Mouse (Mus musculus) embryo, embryonic 11.5 days (tissue): Measurements from ENCODE around the gene Rwdd3.

Experiments
- DNase-seq: peaks from one replicate; pipeline ENCODE4 v3.0.0-alpha.2; 2012; ENCODE audit warnings: low read depth, low spot score

Rwdd3 gene

DNA sequence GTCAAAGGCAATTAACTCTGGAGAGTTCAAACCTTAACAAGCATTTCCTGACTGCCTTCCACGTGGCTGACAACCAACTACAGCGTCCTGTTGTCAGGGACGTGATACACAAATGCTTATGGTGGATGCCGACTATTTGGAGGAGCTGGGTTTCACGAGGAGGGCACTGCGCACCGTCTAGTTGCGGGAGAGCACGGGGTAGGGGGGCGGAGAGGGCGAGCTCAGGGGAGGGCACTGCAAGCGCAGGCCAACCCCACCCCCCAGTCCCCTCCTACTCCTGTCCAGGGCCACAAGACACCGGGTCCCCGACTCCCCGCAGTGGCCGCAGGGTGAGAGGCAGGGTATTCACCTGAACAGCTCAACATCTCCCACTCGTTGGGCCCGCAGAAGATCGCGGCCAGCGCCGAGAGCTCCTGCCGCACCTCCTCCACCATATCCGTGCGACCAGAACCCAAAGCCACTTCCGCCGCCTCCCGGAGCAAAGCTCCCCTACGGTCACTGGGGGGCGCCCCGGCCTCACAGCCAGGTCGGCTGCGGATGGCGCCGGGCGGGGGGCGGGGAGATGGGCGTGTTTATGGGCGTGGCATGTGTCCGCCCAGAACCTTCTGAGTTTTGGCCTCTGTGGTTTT lies at the start of gene Rwdd3:
Gene Rwdd3 (minus strand): TSS at position 453 of the 629 bp plus-strand sequence.
- DNase-seq, result peak; percentile 82

DNA sequence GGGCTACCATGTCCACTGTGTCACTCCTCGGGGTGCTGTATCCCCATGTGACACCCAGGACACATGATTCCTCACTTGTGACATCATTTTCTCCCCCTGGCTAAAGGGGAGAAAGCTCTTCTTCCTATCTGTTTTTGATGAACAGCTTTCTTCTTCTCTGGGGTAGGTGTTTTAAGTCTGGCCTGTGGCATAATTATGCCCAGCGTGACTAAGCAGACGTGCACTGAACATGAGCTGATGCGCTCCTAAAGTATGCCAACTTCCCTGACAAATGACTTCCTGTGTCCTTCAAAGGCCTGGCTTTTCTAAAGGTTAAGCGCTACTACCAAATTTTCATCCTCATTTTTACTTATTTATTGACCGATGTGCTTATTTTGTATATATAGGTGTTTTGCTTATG lies 45.5 kb upstream of the Rwdd3 start:
- no peak for DNase-seq

DNA sequence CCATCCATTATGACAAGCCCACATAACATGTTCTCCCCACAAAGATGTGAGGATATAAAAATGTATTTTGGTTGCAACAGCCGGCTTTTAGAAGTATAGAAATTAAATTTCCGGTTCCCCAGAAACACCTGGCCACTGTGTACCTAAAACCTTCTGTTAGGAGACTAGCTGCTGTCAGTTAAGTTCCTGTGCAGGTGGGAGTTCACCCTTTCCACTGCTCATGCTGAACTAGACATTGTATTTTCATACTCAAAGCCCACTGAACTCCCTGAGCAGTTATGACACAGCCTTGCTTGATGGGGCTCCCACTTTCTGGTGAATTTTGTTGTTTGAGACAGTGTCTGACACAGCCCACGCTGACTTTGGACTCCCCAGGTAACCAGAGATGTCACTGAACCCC lies 42.0 kb upstream of the Rwdd3 start:
- DNase-seq, result no peak

DNA sequence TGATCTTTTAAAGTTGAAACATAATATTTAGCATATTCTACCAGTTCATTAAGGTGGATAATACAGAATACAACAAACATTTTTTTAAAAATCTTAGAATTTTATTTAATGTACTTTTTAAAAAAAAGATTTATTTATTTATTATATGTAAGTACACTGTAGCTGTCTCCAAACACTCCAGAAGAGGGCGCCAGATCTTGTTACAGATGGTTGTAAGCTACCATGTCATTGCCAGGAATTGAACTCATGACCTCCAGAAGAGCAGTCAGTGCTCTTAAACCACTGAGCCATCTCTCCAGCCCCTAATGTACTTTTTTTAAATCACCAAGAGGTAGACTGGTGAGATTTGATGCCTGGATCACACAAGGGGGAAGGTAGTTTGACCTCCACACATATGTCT lies 40.7 kb upstream of the Rwdd3 start:
- no peak for DNase-seq

DNA sequence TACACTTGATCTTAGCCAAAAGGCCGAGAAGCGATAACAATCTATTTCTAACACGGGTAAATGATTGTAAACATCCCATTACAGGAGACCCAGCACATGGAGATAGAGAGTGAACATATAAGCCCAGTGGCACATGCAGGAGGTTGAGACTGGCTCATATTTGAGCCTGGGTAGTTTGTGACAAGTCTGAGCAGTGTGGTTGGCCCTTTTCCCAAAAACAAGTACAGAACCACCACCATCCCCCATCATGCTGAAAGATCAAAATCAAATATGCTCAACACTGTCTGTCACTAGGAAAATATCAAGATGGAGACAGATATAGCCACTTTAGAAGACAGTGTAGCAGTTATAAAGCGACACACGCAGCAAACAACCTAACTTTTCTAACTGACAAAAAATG lies 37.5 kb upstream of the Rwdd3 start:
- DNase-seq, result no peak

GRCm38 (mm10) chr3:121206202-121206882 lies 34.8 kb upstream of the Rwdd3 start:
- DNase-seq, result no peak

DNA sequence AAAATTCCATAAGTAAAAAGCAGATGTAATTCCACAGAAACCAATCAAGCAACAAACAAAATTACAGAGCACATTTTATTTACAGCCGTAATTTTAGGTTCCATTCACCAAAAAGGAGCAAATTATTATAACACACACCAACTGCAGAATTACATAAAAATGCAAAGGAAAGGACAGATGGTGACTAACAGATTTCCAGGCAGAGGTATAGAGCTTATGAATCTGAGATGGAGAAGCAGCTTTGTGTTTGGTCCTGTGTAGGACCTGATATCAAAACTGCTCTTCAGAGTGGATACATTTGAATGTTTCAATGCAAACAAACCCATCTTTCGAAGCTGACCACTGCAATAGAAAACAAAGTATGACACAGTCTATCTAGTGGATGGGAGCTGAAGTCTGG lies 31.1 kb upstream of the Rwdd3 start:
- no peak for DNase-seq

DNA sequence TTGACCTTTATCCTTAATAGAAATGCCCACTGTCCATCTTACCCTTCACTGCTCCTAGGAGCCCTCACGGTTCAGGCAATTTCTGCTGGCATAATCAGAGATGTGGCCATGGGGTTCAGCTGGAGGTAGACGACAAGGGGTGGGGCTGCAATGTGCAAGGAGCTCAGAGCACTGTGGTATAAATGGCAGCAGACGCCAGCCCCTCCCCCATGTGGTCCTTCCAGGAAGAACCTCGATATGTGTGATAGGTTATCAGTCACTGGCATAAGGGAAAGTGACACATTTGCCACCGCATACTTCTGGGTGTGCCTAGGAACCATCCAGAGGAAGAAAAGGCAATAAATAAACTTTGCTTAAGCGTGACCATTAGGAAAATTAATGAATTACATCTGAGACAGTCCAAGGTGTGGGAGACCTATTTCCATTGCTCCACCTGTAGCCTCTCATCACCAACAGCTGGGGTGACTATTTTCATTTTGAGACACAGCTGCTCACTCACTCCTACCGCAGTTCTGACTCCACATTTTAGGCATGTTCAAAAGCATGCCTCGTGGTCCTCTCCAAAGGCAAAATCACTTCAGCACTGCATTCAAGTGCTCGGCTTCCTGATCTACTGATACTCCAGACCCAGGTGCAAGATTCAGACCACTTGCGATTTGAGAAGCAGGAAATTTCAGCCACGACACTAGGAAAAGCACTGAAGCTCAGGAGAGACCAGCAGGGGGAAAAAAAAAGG lies 29.7 kb upstream of the Rwdd3 start:
- no peak for DNase-seq

- no peak for DNase-seq
Measured at GRCm38 (mm10) chr3:121189199-121189598, 17.7 kb upstream of the Rwdd3 start.

GRCm38 (mm10) chr3:121187510-121187909 lies 16.0 kb upstream of the Rwdd3 start:
- no peak for DNase-seq

- DNase-seq, result no peak
Measured at GRCm38 (mm10) chr3:121186925-121187324, 15.4 kb upstream of the Rwdd3 start.

GRCm38 (mm10) chr3:121185197-121185596 lies 13.7 kb upstream of the Rwdd3 start:
- no peak for DNase-seq

DNA sequence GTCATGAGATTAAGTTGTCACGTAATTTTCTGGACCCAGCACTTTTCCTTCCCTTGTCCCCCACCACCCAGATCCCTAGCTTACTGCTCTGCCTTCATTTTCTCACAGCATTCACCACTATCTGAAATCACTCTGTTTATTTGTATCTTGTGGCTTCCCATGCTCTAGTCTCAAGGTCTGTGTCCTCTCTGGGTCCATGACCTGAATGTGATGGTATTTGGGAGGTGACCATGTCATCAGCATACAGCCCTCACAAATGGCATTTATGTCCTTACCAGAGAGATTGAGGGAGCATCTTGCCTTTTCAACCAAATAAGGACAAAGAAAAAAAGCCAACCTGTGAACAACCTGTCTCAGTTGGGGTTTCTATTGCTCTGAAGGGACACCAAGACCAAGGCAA lies 4.5 kb upstream of the Rwdd3 start:
- no peak for DNase-seq

GRCm38 (mm10) chr3:121174248-121174945 lies 2.9 kb upstream of the Rwdd3 start:
- no peak for DNase-seq

- no peak for DNase-seq
Measured at GRCm38 (mm10) chr3:121172718-121173117, 1.2 kb upstream of the Rwdd3 start.

GRCm38 (mm10) chr3:121171872-121172265 lies 374 bp upstream of the Rwdd3 start:
- DNase-seq, result no peak

DNA sequence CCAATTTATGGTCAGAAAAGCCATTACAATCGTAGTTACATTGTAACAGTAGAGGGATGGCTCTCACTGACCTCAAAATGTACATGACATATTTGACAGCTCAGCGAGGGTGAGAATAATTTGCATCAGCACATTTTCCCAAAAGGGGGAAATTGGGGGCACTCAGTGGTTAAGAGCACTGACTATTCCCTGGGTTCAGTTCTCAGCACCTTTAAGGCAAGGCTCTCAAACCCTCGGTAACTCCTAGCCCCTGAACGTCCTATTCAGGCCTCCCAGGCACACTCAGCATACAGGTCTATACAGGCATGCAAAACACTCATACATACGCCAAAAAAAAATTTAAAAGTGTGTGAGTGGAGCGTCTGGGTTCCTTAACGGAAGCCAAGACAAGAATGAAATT lies 864 bp downstream of the Rwdd3 start:
- DNase-seq, result no peak

- no peak for DNase-seq
Measured at GRCm38 (mm10) chr3:121169092-121169942, 2.2 kb downstream of the Rwdd3 start.

GRCm38 (mm10) chr3:121168581-121168980 lies 2.9 kb downstream of the Rwdd3 start:
- no peak for DNase-seq

DNA sequence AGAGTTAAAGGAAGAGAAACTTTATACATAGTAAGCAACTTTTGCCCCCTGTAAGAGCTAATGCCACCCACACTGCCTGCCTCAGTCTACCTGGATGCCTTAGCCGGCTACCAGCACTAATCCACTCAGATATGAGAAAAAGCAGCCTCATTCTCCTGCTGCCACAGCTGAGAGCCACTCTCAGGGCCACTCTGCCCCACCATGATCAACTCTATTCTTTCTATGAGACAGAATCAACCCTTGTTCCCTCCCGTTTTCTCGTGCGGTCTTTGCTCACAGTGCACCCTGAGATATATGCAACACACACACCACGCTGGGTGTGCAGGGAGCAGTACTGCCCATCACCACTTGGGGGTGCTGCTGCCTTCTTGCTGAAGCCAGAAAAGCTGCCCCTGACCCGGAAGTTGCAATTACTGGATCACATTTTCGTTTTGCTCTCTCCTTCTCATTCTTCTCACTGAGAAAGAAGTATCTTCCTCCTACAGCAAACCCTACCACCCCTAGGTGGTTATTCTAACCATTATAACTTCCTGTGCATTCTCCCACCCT lies 8.2 kb downstream of the Rwdd3 start:
- peak; percentile 19 for DNase-seq

- DNase-seq, result no peak
Measured at GRCm38 (mm10) chr3:121161661-121162060, 9.8 kb downstream of the Rwdd3 start.
